Mouse (Mus musculus) layer of hippocampus, postnatal 14 days (tissue): Measurements from ENCODE around the gene Cnbd2. TPM values are rescaled to one million over a fixed set of nuclear protein-coding genes. Genes with fewer than 3 reads are reported as not detected.

Source experiments
- DNase-seq, 2 experiments: peaks; one replicate each; pipeline ENCODE4 v3.0.0; 2021 to 2022; ENCODE audit warnings: low spot score in 2 of 2, mixed read lengths in 1 of 2
- microRNA-seq, 2 experiments: library from miRNA; unstranded; fragments of <30 nt; microRNA quantifications; one replicate each; pipeline ENCODE4 v1.2.0; 2021
- total RNA-seq, 2 experiments: library from RNA; stranded (reverse); gene quantifications; 2 replicates each; pipeline ENCODE4 v1.2.3; 2021

Cnbd2 gene
- total RNA-seq, 2 experiments from 2014 or later = 4.4 to 6.4 TPM

DNA sequence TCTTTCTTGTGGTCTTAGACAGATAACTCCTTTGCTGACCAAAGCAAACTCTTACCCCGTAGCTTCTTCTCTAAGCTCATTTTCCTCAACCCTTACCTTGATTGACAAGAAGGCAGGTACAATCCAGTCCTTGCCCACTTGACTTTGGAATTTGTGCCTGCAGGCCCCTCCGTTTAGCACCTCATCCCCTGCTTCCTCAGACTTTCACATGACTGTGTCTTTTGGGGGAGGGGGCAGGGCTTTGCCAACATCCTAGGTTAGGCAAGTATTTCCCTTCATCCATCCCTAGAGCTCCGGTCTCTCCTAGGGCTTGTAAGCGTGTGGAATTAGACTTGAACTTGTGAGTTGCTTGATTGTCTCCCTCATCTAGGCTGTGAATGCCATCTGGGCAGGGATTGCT lies 111.6 kb downstream of the Cnbd2 start:
- DNase-seq = no peak

Small RNAs within 50 kb of the gene (microRNA-seq; reads per million reads assigned to microRNA genes)
- gene Gm22758 (0 reads per million in 2 experiments), gene Gm22759 (0 reads per million in 2 experiments)

Other genes with a start within 250 kb of the Cnbd2 start
- 1 to 10 TPM; 3.7 TPM for gene Spag4, start 247.1 kb upstream of the Cnbd2 start, total RNA-seq
- 10 to 100 TPM; 25.8 to 26.8 TPM for gene Cpne1, start 200.3 kb upstream of the Cnbd2 start, total RNA-seq
- gene Rbm12, start 200.3 kb upstream of the Cnbd2 start, total RNA-seq = 10 to 100 TPM; 29.8 to 30.5 TPM
- 10 to 100 TPM; 20.0 to 20.9 TPM for gene Gm28036, start 185.2 kb upstream of the Cnbd2 start, total RNA-seq
- gene Romo1, start 168.3 kb upstream of the Cnbd2 start, total RNA-seq = 100 to 1,000 TPM; 210 to 215 TPM
- 10 to 100 TPM; 42.0 to 44.1 TPM for gene Nfs1, start 168.1 kb upstream of the Cnbd2 start, total RNA-seq
- 100 to 1,000 TPM; 293 to 339 TPM for gene Rbm39, start 132.1 kb upstream of the Cnbd2 start, total RNA-seq
- gene Phf20, start 115.8 kb upstream of the Cnbd2 start, total RNA-seq = 10 to 100 TPM; 76.5 to 77.4 TPM
- gene Scand1, start 405 bp downstream of the Cnbd2 start, total RNA-seq = 100 to 1,000 TPM; 106 to 113 TPM
- 100 to 1,000 TPM; 299 to 316 TPM for gene Epb41l1, start 108.6 kb downstream of the Cnbd2 start, total RNA-seq
- 10 to 100 TPM; 31.7 to 32.8 TPM for gene Aar2, start 235.3 kb downstream of the Cnbd2 start, total RNA-seq